Mouse (Mus musculus) hindbrain, embryonic 14.5 days (tissue): Measurements from ENCODE around the gene Mastl. TPM values are rescaled to one million over a fixed set of nuclear protein-coding genes. Genes with fewer than 3 reads are reported as not detected.
A peak's percentile ranks its signal among the peaks of the same experiment; 100 is the strongest.

Experiments
- ATAC-seq: fragments of 200-750 bp; cut with Nextera tagmentation; 2 replicates; pipeline ENCODE4 v1.8.0; 2017; ENCODE audit warnings: moderate number of reproducible peaks, mild to moderate bottlenecking, moderate TSS enrichment, moderate library complexity; ENCODE audit not compliant: low FRiP score
- DNase-seq: peaks from one replicate; pipeline ENCODE4 v3.0.0-alpha.2; 2015; ENCODE audit warnings: low spot score
- H3K27ac ChIP-seq: fragments of 300-500 bp; sonication (generic); 2 replicates; pipeline ENCODE4 v1.5.1; 2014; ENCODE audit warnings: mild to moderate bottlenecking, moderate library complexity
- H3K27me3 ChIP-seq: fragments of 300-500 bp; sonication (generic); 2 replicates; pipeline ENCODE4 v1.6.1; 2014; ENCODE audit warnings: mild to moderate bottlenecking, low read length, mixed read lengths; ENCODE audit not compliant: control insufficient read depth, insufficient read depth
- H3K36me3 ChIP-seq: fragments of 300-500 bp; sonication (generic); replicated peaks from 2 replicates; pipeline ENCODE4 v1.6.1; 2014; ENCODE audit not compliant: control insufficient read depth, insufficient read depth
- H3K4me1 ChIP-seq: fragments of 300-500 bp; sonication (generic); replicated peaks from 2 replicates; pipeline ENCODE4 v1.6.1; 2014; ENCODE audit warnings: antibody characterized with exemption, low read length, mixed read lengths; ENCODE audit not compliant: control insufficient read depth, insufficient read depth
- H3K4me2 ChIP-seq: fragments of 300-500 bp; sonication (generic); replicated peaks from 2 replicates; pipeline ENCODE4 v1.6.1; 2014; ENCODE audit warnings: mild to moderate bottlenecking, moderate library complexity
- H3K4me3 ChIP-seq: fragments of 300-500 bp; sonication (generic); replicated peaks from 2 replicates; pipeline ENCODE4 v1.5.1; 2014; ENCODE audit warnings: mild to moderate bottlenecking, low read length
- H3K9ac ChIP-seq: fragments of 300-500 bp; sonication (generic); 2 replicates; pipeline ENCODE4 v1.6.1; 2014
- H3K9me3 ChIP-seq: fragments of 300-500 bp; sonication (generic); 2 replicates; pipeline ENCODE4 v1.6.1; 2016; ENCODE audit warnings: low read length; ENCODE audit not compliant: control insufficient read depth
- WGBS: fragments of 180-500 bp; shearing (Covaris S2); extraction: QIAGEN DNeasy Blood & Tissue Kit; methylation state at CpG from one replicate; pipeline ENCODE4 v1.1.7; 2014; 5-methylcytosine and 5-hydroxymethylcytosine counted together
- polyA plus RNA-seq: library from polyadenylated mRNA; unstranded; fragments of >200 nt; fragmentation: Nextera tagmentation; extraction: Ambion mirVana; gene quantifications from 2 replicates; pipeline ENCODE4 v1.2.1, GENCODE M21; 2014

The Mastl gene
- polyA plus RNA-seq, 1 experiment from 2014 or later = 3.2 TPM

DNA sequence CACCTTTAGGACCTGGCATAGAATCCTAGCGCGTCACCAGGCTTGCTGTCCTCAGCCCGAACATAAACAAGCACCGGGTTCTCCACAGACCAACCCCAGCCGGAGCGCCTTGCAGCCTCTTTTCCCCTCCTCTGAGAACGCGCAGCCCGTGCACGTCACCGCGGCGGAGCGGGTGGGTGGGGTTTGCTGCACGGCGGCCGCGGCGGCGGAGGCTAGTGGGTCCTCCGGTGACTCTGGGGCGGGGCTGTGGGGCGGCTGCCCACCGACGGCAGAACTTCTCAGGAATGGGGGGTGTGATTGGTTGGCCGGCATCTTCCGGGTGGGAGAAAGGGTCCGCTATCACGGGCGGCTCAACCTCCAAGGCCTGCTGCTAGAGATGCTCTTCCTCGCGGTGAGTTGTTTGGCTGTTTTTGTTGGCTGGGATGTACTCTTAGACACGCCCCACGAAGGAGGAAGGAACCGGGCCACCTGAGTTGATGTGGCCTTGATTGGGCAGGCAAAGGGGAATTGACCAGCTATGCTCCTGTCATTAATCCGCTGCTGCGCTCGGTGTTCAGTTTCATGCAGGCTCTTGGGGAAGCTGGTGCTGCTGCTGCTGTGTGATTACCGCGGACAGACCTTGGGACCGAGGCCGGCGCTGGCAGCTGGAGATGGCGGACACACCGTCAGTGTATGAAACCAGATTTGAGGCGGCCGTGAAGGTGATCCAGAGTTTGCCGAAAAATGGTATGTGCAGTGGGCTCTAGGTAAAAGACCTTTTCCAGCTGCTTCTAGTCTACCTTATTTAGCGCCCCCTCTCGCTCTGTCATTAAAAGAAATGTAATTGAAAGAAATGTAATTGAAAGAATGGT, 86.7 kb downstream of the Mastl start:
- ATAC-seq (peak; percentile 90), DNase-seq (peak; percentile 90)
- Histone ChIP-seq H3K4me3 (peak overlapping the region; percentile 65), H3K27ac (peak overlapping the region; percentile 97), H3K4me1 (peaks cover 22% of the 10 kb centered on the region), H3K27me3 (no peaks in the 10 kb centered on the region), H3K9ac (peak overlapping the region; percentile 81), H3K36me3 (peaks cover 14% of the 10 kb centered on the region), H3K4me2 (peak overlapping the region; percentile 97), H3K9me3 (no peaks in the 10 kb centered on the region)
- under 1% methylated on average over 50 of the region's 50 CpGs for WGBS

DNA sequence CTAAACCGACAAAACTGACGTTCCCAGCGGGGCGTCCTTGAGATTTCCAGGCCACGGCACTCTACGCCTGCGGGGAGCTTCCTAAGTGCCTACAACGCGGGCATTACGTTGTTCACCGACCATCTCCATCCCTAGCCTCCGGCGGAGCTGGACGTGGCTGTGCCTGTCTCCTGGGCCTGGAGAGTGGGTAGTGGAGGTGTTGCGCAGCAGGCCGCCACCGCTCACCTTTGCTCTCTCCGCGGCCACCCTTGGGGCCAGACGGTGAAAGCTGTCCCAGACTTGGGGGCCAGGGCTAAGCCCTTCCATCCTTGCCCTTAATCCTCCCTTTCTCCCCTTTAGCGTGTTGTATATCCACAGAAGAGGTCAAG, 87.5 kb downstream of the Mastl start:
- peaks cover 22% of the 10 kb centered on the region for H3K4me1 ChIP-seq

DNA sequence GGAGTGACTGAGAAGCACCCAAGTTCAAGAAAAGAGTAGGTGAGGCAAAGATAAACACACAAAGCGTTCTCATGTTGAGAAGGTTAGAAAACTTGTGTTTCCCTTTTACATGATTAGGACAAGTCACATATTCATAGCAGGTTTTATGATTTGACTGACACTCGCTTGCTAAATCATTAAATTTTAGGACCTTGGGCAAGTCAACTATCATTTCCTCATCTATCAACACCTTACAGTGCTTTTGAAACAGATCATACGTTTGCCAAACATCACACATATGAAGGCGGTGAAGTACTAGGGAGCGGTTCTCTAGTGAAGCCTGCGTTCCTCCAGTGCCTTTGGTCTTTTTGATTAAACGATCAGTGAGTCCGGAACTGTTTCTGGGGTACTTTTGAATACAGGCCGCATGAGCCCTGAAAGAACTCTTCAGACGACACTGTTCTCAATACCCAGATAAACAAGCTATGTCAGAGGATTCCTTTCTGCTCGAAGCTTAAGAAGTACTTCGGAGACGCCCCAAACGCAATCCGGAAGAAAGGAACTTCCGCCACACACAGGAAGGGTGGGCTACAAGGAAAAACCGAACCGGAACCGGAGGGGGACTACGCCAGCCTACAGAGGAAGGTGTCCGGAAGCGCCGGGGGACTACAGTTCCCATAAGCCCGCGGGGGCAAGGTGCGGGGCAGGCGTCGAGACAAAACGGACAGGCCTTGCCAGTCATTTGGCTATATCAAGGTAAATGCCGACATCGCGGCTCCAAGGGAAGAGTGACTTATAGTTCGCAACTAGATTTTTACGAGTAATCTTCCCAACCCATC, 88.1 kb downstream of the Mastl start, which contains the start of gene Acbd5:
TSS of gene Acbd5 (plus strand) at position 616 of the 818 bp plus-strand sequence.
- peak within 1 kb of the TSS; percentile 65 for H3K4me3 ChIP-seq
- H3K9me3 ChIP-seq = no peaks in the 10 kb centered on the region
- ATAC-seq (peak; percentile 96), DNase-seq (peak; percentile 95)
- H3K4me2 ChIP-seq = peak within 1 kb of the TSS; percentile 97
- peaks cover 14% of the 10 kb centered on the region for H3K36me3 ChIP-seq
- H3K27ac ChIP-seq = peak within 1 kb of the TSS; percentile 97
- peaks cover 22% of the 10 kb centered on the region for H3K4me1 ChIP-seq
- H3K27me3 ChIP-seq = no peaks in the 10 kb centered on the region
- peak within 1 kb of the TSS; percentile 81 for H3K9ac ChIP-seq
- 3% methylated on average over 34 of the region's 34 CpGs for WGBS

More for the DNA sequence above, 87.5 kb downstream of the Mastl start:
- peak overlapping the region; percentile 97 for H3K27ac ChIP-seq
- WGBS = 0% methylated on average over 21 of the region's 21 CpGs
- no peaks in the 10 kb centered on the region for H3K9me3 ChIP-seq
- no peaks in the 10 kb centered on the region for H3K27me3 ChIP-seq
- ATAC-seq (peak; percentile 80), DNase-seq (no peak)
- H3K36me3 ChIP-seq = peaks cover 14% of the 10 kb centered on the region
- H3K9ac ChIP-seq = peak overlapping the region; percentile 81
- peak overlapping the region; percentile 65 for H3K4me3 ChIP-seq
- H3K4me2 ChIP-seq = peak overlapping the region; percentile 97

Other genes starting within 250 kb of the Mastl start
- gene Abi1, start 115.8 kb downstream of the Mastl start, polyA plus RNA-seq = 62.2 and 67.9 TPM in 2 replicates
- 64.1 and 67.2 TPM in 2 replicates for gene Acbd5, start 87.9 kb downstream of the Mastl start, polyA plus RNA-seq
- gene Yme1l1, start 345 bp upstream of the Mastl start, polyA plus RNA-seq = 62.9 and 69.9 TPM in 2 replicates
- 0.13 TPM in 1 of 2 replicates, not detected in the other for gene 4931423N10Rik, start 51.5 kb upstream of the Mastl start, polyA plus RNA-seq
- gene Nxph2, start 165.2 kb upstream of the Mastl start, polyA plus RNA-seq = 7.1 and 7.8 TPM in 2 replicates